Mouse (Mus musculus): Measurements from ENCODE around the gene Hmgn2. TPM values are rescaled to one million over a fixed set of nuclear protein-coding genes. Genes with fewer than 3 reads are reported as not detected.
"Not testable (repeated sequence)": the region's sequence is repeated elsewhere in the genome, so short reads cannot be mapped to it uniquely, and the experiment has no call there.

Hmgn2 gene
- polyA plus RNA-seq, 1 experiment from 2014 or later, result 3,014 TPM

DNA sequence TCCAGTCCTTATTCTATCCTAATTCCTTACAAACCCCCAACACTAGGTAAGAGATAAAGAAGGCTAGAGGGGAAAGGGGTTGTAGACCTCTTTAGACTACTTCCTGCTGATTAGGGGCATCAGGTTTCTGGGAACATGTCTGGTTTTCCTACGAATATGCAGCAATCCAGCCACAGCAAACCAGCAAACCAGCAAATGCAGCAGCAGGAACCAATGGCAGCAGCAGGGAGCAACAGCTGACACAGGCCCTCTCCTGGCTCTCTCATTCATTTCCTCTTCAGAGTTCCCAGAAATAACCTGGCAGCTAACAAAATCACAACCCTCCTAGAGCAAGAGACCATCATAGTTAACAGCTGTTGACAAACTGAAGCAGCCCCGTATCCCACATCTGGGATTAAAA lies 30.4 kb downstream of the Hmgn2 start:
- no peaks in the 10 kb centered on the region for H3K9me3 ChIP-seq
- H3K27me3 ChIP-seq (ENCODE audit: insufficient read depth, poor library complexity, severe bottlenecking), result no peaks in the 10 kb centered on the region
- no peak for DNase-seq (ENCODE audit: low spot score)
- H3K4me3 ChIP-seq, result no peak overlapping the region
- no peaks in the 10 kb centered on the region for H3K36me3 ChIP-seq
- WGBS, result 68% methylated on average over 2 of the region's 2 CpGs
- peaks cover 12% of the 10 kb centered on the region for H3K4me1 ChIP-seq (replicated peaks)
- H3K27ac ChIP-seq, result no peak overlapping the region

DNA sequence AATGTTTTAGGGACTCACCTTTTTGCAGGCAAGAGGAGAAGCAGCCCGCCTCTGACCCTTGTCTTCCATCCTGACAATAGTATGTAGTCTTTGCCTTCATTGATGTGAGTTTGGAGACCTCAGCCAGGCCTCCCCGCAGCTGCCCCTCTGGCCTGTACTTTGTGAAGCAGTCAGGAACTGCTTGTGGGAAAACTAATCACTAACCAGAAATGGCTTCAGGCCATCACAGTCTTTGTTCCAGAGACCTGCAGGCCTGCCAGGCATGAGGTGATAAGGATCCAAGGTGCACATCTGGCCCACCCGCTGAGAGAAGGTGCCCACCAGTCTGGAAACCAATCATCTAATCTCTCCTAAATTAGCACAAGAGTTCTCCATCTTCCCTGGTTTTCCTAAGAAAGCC lies 36.7 kb downstream of the Hmgn2 start:
- Histone ChIP-seq H3K4me1 (replicated peaks) (peaks cover 8% of the 10 kb centered on the region), H3K27me3 (ENCODE audit: insufficient read depth, poor library complexity, severe bottlenecking) (no peaks in the 10 kb centered on the region), H3K9me3 (no peaks in the 10 kb centered on the region), H3K36me3 (no peaks in the 10 kb centered on the region), H3K27ac (no peak overlapping the region), H3K4me3 (no peak overlapping the region)
- no peak for DNase-seq (ENCODE audit: low spot score)
- 79% methylated on average over 3 of the region's 3 CpGs for WGBS

DNA sequence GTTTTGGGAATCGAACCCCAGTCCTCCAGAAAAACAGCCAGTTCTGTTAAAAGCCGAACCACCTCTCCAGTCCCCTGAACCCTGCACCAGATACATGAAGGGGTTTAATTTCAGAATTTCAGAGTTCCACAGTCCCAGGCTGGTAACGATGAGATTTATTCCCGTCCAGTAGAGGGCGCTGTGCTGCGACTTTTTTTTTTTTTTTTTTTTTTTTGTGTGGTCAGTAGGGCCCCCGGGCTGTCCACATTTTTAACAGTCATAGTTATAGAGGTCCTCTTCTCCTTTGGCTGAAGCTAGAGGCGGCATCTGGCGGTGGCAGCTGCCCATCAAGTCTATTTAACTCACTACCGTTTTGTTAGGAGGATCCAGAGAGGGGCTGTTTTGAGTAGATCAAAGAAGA lies 37.1 kb downstream of the Hmgn2 start:
- WGBS, result 19% methylated on average over 10 of the region's 10 CpGs
- H3K36me3 ChIP-seq, result no peaks in the 10 kb centered on the region
- H3K4me3 ChIP-seq, result no peak overlapping the region
- peaks cover 8% of the 10 kb centered on the region for H3K4me1 ChIP-seq (replicated peaks)
- no peak for DNase-seq (ENCODE audit: low spot score)
- no peaks in the 10 kb centered on the region for H3K9me3 ChIP-seq
- H3K27ac ChIP-seq, result no peak overlapping the region
- no peaks in the 10 kb centered on the region for H3K27me3 ChIP-seq (ENCODE audit: insufficient read depth, poor library complexity, severe bottlenecking)

DNA sequence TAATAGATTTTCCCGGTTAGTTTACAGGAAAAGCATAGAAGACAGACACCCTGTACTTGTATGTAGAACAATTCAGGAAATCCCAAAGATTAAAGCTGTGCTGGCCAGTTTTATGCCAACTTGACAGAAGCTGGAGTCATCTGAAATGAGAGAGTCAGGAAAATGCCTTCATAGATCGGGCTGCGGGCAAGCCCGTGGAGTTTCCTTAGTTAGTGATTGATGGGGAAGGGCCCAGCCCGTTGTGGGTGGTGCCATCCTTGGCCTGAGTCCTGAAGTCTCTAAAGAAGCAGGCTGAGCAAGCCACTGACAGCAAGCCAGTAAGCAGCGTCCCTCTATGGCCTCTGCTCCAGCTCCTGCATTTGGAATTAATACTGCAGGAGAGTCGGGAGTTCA lies 39.2 kb downstream of the Hmgn2 start:
- Histone ChIP-seq H3K9me3 (no peaks in the 10 kb centered on the region), H3K36me3 (no peaks in the 10 kb centered on the region), H3K27me3 (ENCODE audit: insufficient read depth, poor library complexity, severe bottlenecking) (no peaks in the 10 kb centered on the region), H3K27ac (no peak overlapping the region), H3K4me3 (no peak overlapping the region), H3K4me1 (replicated peaks) (peaks cover 8% of the 10 kb centered on the region)
- 49% methylated on average over 7 of the region's 7 CpGs for WGBS
- DNase-seq (ENCODE audit: low spot score), result no peak

GRCm38 (mm10) chr4:133928576-133929277 lies 39.7 kb downstream of the Hmgn2 start:
- peaks cover 8% of the 10 kb centered on the region for H3K4me1 ChIP-seq (replicated peaks)
- H3K27ac ChIP-seq, result no peak overlapping the region
- DNase-seq (ENCODE audit: low spot score), result no peak
- no peaks in the 10 kb centered on the region for H3K36me3 ChIP-seq
- no peak overlapping the region for H3K4me3 ChIP-seq
- no peaks in the 10 kb centered on the region for H3K9me3 ChIP-seq
- WGBS, result 58% methylated on average over 15 of the region's 15 CpGs
- H3K27me3 ChIP-seq (ENCODE audit: insufficient read depth, poor library complexity, severe bottlenecking), result no peaks in the 10 kb centered on the region

- WGBS, result 77% methylated on average over 4 of the region's 4 CpGs
- Histone ChIP-seq H3K4me3 (no peak overlapping the region), H3K36me3 (no peaks in the 10 kb centered on the region), H3K27me3 (ENCODE audit: insufficient read depth, poor library complexity, severe bottlenecking) (no peaks in the 10 kb centered on the region), H3K27ac (no peak overlapping the region), H3K9me3 (no peaks in the 10 kb centered on the region), H3K4me1 (replicated peaks) (peaks cover 8% of the 10 kb centered on the region; the same call in 1 of the 2 replicates)
- DNase-seq (ENCODE audit: low spot score), result no peak
These were observed 43.2 kb downstream of the Hmgn2 start for GRCm38 (mm10) chr4:133925204-133925603.

DNA sequence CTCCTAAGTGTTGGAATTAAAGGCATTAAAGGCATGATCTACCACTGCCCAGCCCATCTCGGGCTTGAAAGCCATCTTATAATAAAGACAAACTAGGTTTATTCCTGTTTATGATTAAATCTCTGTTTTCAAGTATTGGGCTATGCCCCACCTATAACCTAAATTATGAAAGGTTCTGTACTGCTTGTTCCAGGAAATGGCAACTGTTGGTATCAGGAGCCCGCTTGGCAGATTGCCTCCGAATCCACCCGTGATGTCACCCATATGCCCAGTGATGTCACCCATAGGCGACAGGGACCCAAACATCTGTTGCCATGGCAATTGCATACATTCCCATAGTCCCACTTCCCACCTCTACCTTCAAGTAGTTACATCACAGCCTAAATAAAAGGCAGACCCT lies 44.7 kb downstream of the Hmgn2 start:
- WGBS, result 93% methylated on average over 5 of the region's 5 CpGs
- no peaks in the 10 kb centered on the region for H3K36me3 ChIP-seq
- DNase-seq (ENCODE audit: low spot score), result no peak
- no peaks in the 10 kb centered on the region for H3K27me3 ChIP-seq (ENCODE audit: insufficient read depth, poor library complexity, severe bottlenecking)
- H3K9me3 ChIP-seq, result no peaks in the 10 kb centered on the region
- 0 out of 2 replicates have a peak, but pooled peaks cover 4% of the 10 kb centered on the region for H3K4me1 ChIP-seq (replicated peaks)
- H3K27ac ChIP-seq, result no peak overlapping the region
- no peak overlapping the region for H3K4me3 ChIP-seq

- 90% methylated on average over 23 of the region's 23 CpGs for WGBS
These were observed 50.2 kb downstream of the Hmgn2 start for GRCm38 (mm10) chr4:133918093-133918825.

More at GRCm38 (mm10) chr4:133918093-133918825, 50.2 kb downstream of the Hmgn2 start:
- not testable (repeated sequence) for H3K4me3 ChIP-seq; H3K27me3 ChIP-seq (ENCODE audit: insufficient read depth, poor library complexity, severe bottlenecking); H3K36me3 ChIP-seq; DNase-seq (ENCODE audit: low spot score); H3K4me1 ChIP-seq (replicated peaks); H3K27ac ChIP-seq; H3K9me3 ChIP-seq

Other genes starting within 250 kb of the Hmgn2 start
- gene Arid1a, start 211.9 kb downstream of the Hmgn2 start, polyA plus RNA-seq (2016; fragmentation: Nextera tagmentation; extraction: Ambion mirVana), result 36.0 and 37.5 TPM in 2 replicates
- 35.6 and 38.9 TPM in 2 replicates for gene Rps6ka1, start 80.9 kb downstream of the Hmgn2 start, polyA plus RNA-seq (2016; fragmentation: Nextera tagmentation; extraction: Ambion mirVana)
- 39.5 and 42.3 TPM in 2 replicates for gene Dhdds, start 32.3 kb upstream of the Hmgn2 start, polyA plus RNA-seq (2016; fragmentation: Nextera tagmentation; extraction: Ambion mirVana)
- 13.4 and 27.5 TPM in 2 replicates for gene Lin28a, start 50.2 kb upstream of the Hmgn2 start, polyA plus RNA-seq (2016; fragmentation: Nextera tagmentation; extraction: Ambion mirVana)
- gene Zfp683, start 85.2 kb upstream of the Hmgn2 start, polyA plus RNA-seq (2016; fragmentation: Nextera tagmentation; extraction: Ambion mirVana), result not detected in 2 replicates
- gene Crybg2, start 92.2 kb upstream of the Hmgn2 start, polyA plus RNA-seq (2016; fragmentation: Nextera tagmentation; extraction: Ambion mirVana), result 1.6 and 2.9 TPM in 2 replicates
- 5.3 and 5.5 TPM in 2 replicates for gene Cd52, start 126.4 kb upstream of the Hmgn2 start, polyA plus RNA-seq (2016; fragmentation: Nextera tagmentation; extraction: Ambion mirVana)
- 7.6 and 11.2 TPM in 2 replicates for gene Ubxn11, start 133.9 kb upstream of the Hmgn2 start, polyA plus RNA-seq (2016; fragmentation: Nextera tagmentation; extraction: Ambion mirVana)
- gene Sh3bgrl3, start 160.1 kb upstream of the Hmgn2 start, polyA plus RNA-seq (2016; fragmentation: Nextera tagmentation; extraction: Ambion mirVana), result 333 and 386 TPM in 2 replicates
- gene Cep85, start 218.5 kb upstream of the Hmgn2 start, polyA plus RNA-seq (2016; fragmentation: Nextera tagmentation; extraction: Ambion mirVana), result 30.1 and 35.1 TPM in 2 replicates
- gene Gm7534, start 234.4 kb upstream of the Hmgn2 start, polyA plus RNA-seq (2016; fragmentation: Nextera tagmentation; extraction: Ambion mirVana), result not detected in 2 replicates

All from hindbrain, embryonic 10.5 days (tissue).